Mouse (Mus musculus) heart, embryonic 15.5 days (tissue): ENCODE results near the gene Svep1. TPM values are rescaled to one million over a fixed set of nuclear protein-coding genes. Genes with fewer than 3 reads are reported as not detected.

Experiments used
- ATAC-seq: fragments of 200-750 bp; cut with Nextera tagmentation; replicated peaks from 2 replicates; pipeline ENCODE4 v1.8.0; 2017; ENCODE audit warnings: low read depth, moderate TSS enrichment; ENCODE audit not compliant: insufficient number of reproducible peaks, insufficient read depth, low FRiP score
- H3K27ac ChIP-seq: fragments of 300-500 bp; sonication (generic); 2 replicates; pipeline ENCODE4 v1.5.1; 2015; ENCODE audit warnings: mild to moderate bottlenecking, inconsistent platforms
- H3K27me3 ChIP-seq: fragments of 300-500 bp; sonication (generic); 2 replicates; pipeline ENCODE4 v1.6.1; 2015; ENCODE audit warnings: inconsistent platforms
- H3K36me3 ChIP-seq: fragments of 300-500 bp; sonication (generic); 2 replicates; pipeline ENCODE4 v1.6.1; 2015; ENCODE audit warnings: mild to moderate bottlenecking, inconsistent platforms
- H3K4me1 ChIP-seq: fragments of 300-500 bp; sonication (generic); replicated peaks from 2 replicates; pipeline ENCODE4 v1.6.1; 2015; ENCODE audit warnings: inconsistent platforms
- H3K4me2 ChIP-seq: fragments of 300-500 bp; sonication (generic); 2 replicates; pipeline ENCODE4 v1.6.1; 2015; ENCODE audit warnings: inconsistent platforms, mild to moderate bottlenecking, moderate library complexity
- H3K4me3 ChIP-seq: fragments of 300-500 bp; sonication (generic); 2 replicates; pipeline ENCODE4 v1.5.1; 2015; ENCODE audit warnings: mild to moderate bottlenecking, inconsistent platforms
- H3K9ac ChIP-seq: fragments of 300-500 bp; sonication (generic); 2 replicates; pipeline ENCODE4 v1.6.1; 2015; ENCODE audit warnings: mild to moderate bottlenecking, inconsistent platforms
- H3K9me3 ChIP-seq: fragments of 300-500 bp; sonication (generic); replicated peaks from 2 replicates; pipeline ENCODE4 v1.6.1; 2016; ENCODE audit warnings: inconsistent platforms
- WGBS: fragments of 180-500 bp; shearing (Covaris S2); methylation state at CpG from one replicate; pipeline ENCODE4 v1.1.7; 2015; ENCODE audit warnings: mixed read lengths; 5-methylcytosine and 5-hydroxymethylcytosine counted together
- polyA plus RNA-seq: library from polyadenylated mRNA; unstranded; fragments of >200 nt; fragmentation: Nextera tagmentation; extraction: Ambion mirVana; gene quantifications from 2 replicates; pipeline ENCODE4 v1.2.1, GENCODE M21; 2015

Gene Svep1
- polyA plus RNA-seq, 1 experiment from 2014 or later, result 1.9 TPM

GRCm38 (mm10) chr4:58170430-58170829 lies 36.2 kb downstream of the Svep1 start:
- Histone ChIP-seq H3K4me3 (no peak overlapping the region), H3K9me3 (no peaks in the 10 kb centered on the region), H3K27ac (no peak overlapping the region), H3K4me2 (no peak overlapping the region), H3K9ac (no peak overlapping the region), H3K36me3 (no peaks in the 10 kb centered on the region), H3K27me3 (no peaks in the 10 kb centered on the region), H3K4me1 (no peaks in the 10 kb centered on the region)
- 68% methylated on average over 5 of the region's 5 CpGs for WGBS
- ATAC-seq, result no peak

- no peaks in the 10 kb centered on the region for H3K4me1 ChIP-seq
- no peaks in the 10 kb centered on the region for H3K9me3 ChIP-seq
- no peak for ATAC-seq
- no peaks in the 10 kb centered on the region for H3K36me3 ChIP-seq
- no peak overlapping the region for H3K4me2 ChIP-seq
- 71% methylated on average over 2 of the region's 2 CpGs for WGBS
- H3K9ac ChIP-seq, result no peak overlapping the region
- H3K27me3 ChIP-seq, result no peaks in the 10 kb centered on the region
- no peak overlapping the region for H3K27ac ChIP-seq
- no peak overlapping the region for H3K4me3 ChIP-seq
These were observed 36.7 kb downstream of the Svep1 start for GRCm38 (mm10) chr4:58169918-58170317.

GRCm38 (mm10) chr4:58168366-58168765 lies 38.3 kb downstream of the Svep1 start:
- 71% methylated on average over 5 of the region's 5 CpGs for WGBS
- no peak for ATAC-seq
- no peaks in the 10 kb centered on the region for H3K4me1 ChIP-seq
- no peak overlapping the region for H3K27ac ChIP-seq
- H3K9me3 ChIP-seq, result no peaks in the 10 kb centered on the region
- H3K27me3 ChIP-seq, result no peaks in the 10 kb centered on the region
- H3K4me3 ChIP-seq, result no peak overlapping the region
- H3K4me2 ChIP-seq, result no peak overlapping the region
- no peaks in the 10 kb centered on the region for H3K36me3 ChIP-seq
- H3K9ac ChIP-seq, result no peak overlapping the region

GRCm38 (mm10) chr4:58165711-58166110 lies 40.9 kb downstream of the Svep1 start:
- Histone ChIP-seq H3K27ac (no peak overlapping the region), H3K4me1 (no peaks in the 10 kb centered on the region), H3K4me2 (no peak overlapping the region), H3K9me3 (no peaks in the 10 kb centered on the region), H3K27me3 (no peaks in the 10 kb centered on the region), H3K9ac (no peak overlapping the region), H3K4me3 (no peak overlapping the region), H3K36me3 (no peaks in the 10 kb centered on the region)
- WGBS, result 77% methylated on average over 7 of the region's 7 CpGs
- ATAC-seq, result no peak

GRCm38 (mm10) chr4:58161901-58162300 lies 44.8 kb downstream of the Svep1 start:
- Histone ChIP-seq H3K4me1 (no peaks in the 10 kb centered on the region), H3K27me3 (no peaks in the 10 kb centered on the region), H3K9me3 (no peaks in the 10 kb centered on the region), H3K27ac (no peak overlapping the region), H3K9ac (no peak overlapping the region), H3K4me3 (no peak overlapping the region), H3K4me2 (no peak overlapping the region), H3K36me3 (no peaks in the 10 kb centered on the region)
- 75% methylated on average over 2 of the region's 2 CpGs for WGBS
- no peak for ATAC-seq

- no peaks in the 10 kb centered on the region for H3K9me3 ChIP-seq
- no peaks in the 10 kb centered on the region for H3K36me3 ChIP-seq
- H3K27me3 ChIP-seq, result no peaks in the 10 kb centered on the region
- no peak overlapping the region for H3K9ac ChIP-seq
- H3K27ac ChIP-seq, result no peak overlapping the region
- H3K4me1 ChIP-seq, result no peaks in the 10 kb centered on the region
- no peak for ATAC-seq
- no peak overlapping the region for H3K4me3 ChIP-seq
- 26% methylated on average over 1 of the region's 1 CpGs for WGBS
- no peak overlapping the region for H3K4me2 ChIP-seq
These were observed 47.1 kb downstream of the Svep1 start for GRCm38 (mm10) chr4:58159564-58159963.

- ATAC-seq, result no peak
- no peak overlapping the region for H3K4me2 ChIP-seq
- H3K9ac ChIP-seq, result no peak overlapping the region
- no peaks in the 10 kb centered on the region for H3K36me3 ChIP-seq
- H3K4me3 ChIP-seq, result no peak overlapping the region
- H3K27ac ChIP-seq, result no peak overlapping the region
- 72% methylated on average over 3 of the region's 3 CpGs for WGBS
- H3K4me1 ChIP-seq, result no peaks in the 10 kb centered on the region
- no peaks in the 10 kb centered on the region for H3K9me3 ChIP-seq
- no peaks in the 10 kb centered on the region for H3K27me3 ChIP-seq
These were observed 56.4 kb downstream of the Svep1 start for GRCm38 (mm10) chr4:58150301-58150700.

- Histone ChIP-seq H3K4me1 (no peaks in the 10 kb centered on the region), H3K9ac (no peak overlapping the region), H3K36me3 (no peaks in the 10 kb centered on the region), H3K4me3 (no peak overlapping the region), H3K27ac (no peak overlapping the region), H3K9me3 (no peaks in the 10 kb centered on the region), H3K27me3 (no peaks in the 10 kb centered on the region), H3K4me2 (no peak overlapping the region)
- ATAC-seq, result no peak
- WGBS, result 29% methylated on average over 1 of the region's 1 CpGs
These were observed 57.5 kb downstream of the Svep1 start for GRCm38 (mm10) chr4:58149186-58149585.

- H3K27ac ChIP-seq, result no peak overlapping the region
- H3K9me3 ChIP-seq, result no peaks in the 10 kb centered on the region
- ATAC-seq, result no peak
- no peak overlapping the region for H3K4me2 ChIP-seq
- H3K4me1 ChIP-seq, result no peaks in the 10 kb centered on the region
- H3K4me3 ChIP-seq, result no peak overlapping the region
- H3K27me3 ChIP-seq, result no peaks in the 10 kb centered on the region
- no peaks in the 10 kb centered on the region for H3K36me3 ChIP-seq
- H3K9ac ChIP-seq, result no peak overlapping the region
These were observed 58.1 kb downstream of the Svep1 start for GRCm38 (mm10) chr4:58148547-58148946.

- H3K9me3 ChIP-seq, result no peaks in the 10 kb centered on the region
- H3K36me3 ChIP-seq, result no peaks in the 10 kb centered on the region
- H3K27me3 ChIP-seq, result no peaks in the 10 kb centered on the region
- H3K4me1 ChIP-seq, result no peaks in the 10 kb centered on the region
- no peak overlapping the region for H3K4me3 ChIP-seq
- H3K9ac ChIP-seq, result no peak overlapping the region
- ATAC-seq, result no peak
- no peak overlapping the region for H3K4me2 ChIP-seq
- H3K27ac ChIP-seq, result no peak overlapping the region
- WGBS, result 94% methylated on average over 2 of the region's 2 CpGs
These were observed 60.0 kb downstream of the Svep1 start for GRCm38 (mm10) chr4:58146676-58147075.

GRCm38 (mm10) chr4:58139764-58140556 lies 66.7 kb downstream of the Svep1 start:
- Histone ChIP-seq H3K4me1 (no peaks in the 10 kb centered on the region), H3K9me3 (no peaks in the 10 kb centered on the region), H3K4me2 (no peak overlapping the region), H3K4me3 (no peak overlapping the region), H3K36me3 (no peaks in the 10 kb centered on the region), H3K27ac (no peak overlapping the region), H3K27me3 (no peaks in the 10 kb centered on the region), H3K9ac (no peak overlapping the region)
- WGBS, result 75% methylated on average over 8 of the region's 8 CpGs
- no peak for ATAC-seq

GRCm38 (mm10) chr4:58139241-58139640 lies 67.4 kb downstream of the Svep1 start:
- Histone ChIP-seq H3K36me3 (no peaks in the 10 kb centered on the region), H3K4me3 (no peak overlapping the region), H3K9me3 (no peaks in the 10 kb centered on the region), H3K4me1 (no peaks in the 10 kb centered on the region), H3K27ac (no peak overlapping the region), H3K4me2 (no peak overlapping the region), H3K27me3 (no peaks in the 10 kb centered on the region), H3K9ac (no peak overlapping the region)
- 83% methylated on average over 6 of the region's 6 CpGs for WGBS
- ATAC-seq, result no peak
